Mouse (Mus musculus) gastrocnemius, postnatal 36 days (tissue): ENCODE results near the gene Mospd1. TPM values are rescaled to one million over a fixed set of nuclear protein-coding genes. Genes with fewer than 3 reads are reported as not detected.
A peak's percentile ranks its signal among the peaks of the same experiment; 100 is the strongest.

Experiments
- DNase-seq, 2 experiments: peaks; one replicate each; pipeline ENCODE4 v3.0.0; 2022
- intact Hi-C: fragments of 180-260 bp; cut with DNase I; formaldehyde crosslinking; loops from one replicate; pipeline ENCODE4 v1.15.1; 2025
- long read RNA-seq, 2 experiments: library from polyadenylated mRNA; stranded (forward); transcript quantifications; one replicate each; pipeline ENCODE4 v2.0.0; 2021
- total RNA-seq, 2 experiments: library from RNA; stranded (reverse); gene quantifications; 2 replicates each; pipeline ENCODE4 v1.2.3; 2021

The Mospd1 gene
- total RNA-seq = 10 to 100 TPM; 57.8 to 61.0 TPM
- long read RNA-seq, experiment 1, transcript Mospd1-202 (6 exons, 1,773 nt) = major isoform, 57 of 76 reads
- long read RNA-seq, experiment 1, partial matches to known transcripts = 7 of 76 reads
- long read RNA-seq, experiment 1, other reads (novel, unspliced or antisense) = 9 of 76 reads
- long read RNA-seq, experiment 2, transcript Mospd1-202 (6 exons, 1,773 nt) = major isoform, 99 of 122 reads
- long read RNA-seq, experiment 2, partial matches to known transcripts = 2 of 122 reads
- long read RNA-seq, experiment 2, other reads (novel, unspliced or antisense) = 19 of 122 reads

DNA sequence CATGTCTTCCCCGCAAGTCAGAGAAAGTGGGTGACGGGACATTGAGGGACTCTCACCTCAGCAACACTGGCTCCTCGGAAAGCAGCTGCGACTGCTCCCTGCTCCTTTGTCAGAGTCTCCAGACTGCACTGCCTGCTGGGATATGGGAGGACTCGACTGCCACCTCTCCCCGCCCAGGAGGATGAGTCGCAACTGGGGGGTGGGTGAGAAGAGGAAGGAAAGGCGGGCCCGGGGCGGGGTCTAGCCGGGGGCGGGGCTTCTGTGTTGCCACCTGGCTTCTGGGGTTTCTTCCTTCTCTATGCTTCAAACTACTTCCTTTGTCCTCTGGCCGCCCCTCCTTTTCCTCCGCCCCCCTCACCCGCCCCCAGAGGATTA lies at the start of gene Mospd1:
Mospd1 (minus strand) TSS at position 137 of the 375 bp plus-strand sequence.
- intact Hi-C loops = no loop called here

DNA sequence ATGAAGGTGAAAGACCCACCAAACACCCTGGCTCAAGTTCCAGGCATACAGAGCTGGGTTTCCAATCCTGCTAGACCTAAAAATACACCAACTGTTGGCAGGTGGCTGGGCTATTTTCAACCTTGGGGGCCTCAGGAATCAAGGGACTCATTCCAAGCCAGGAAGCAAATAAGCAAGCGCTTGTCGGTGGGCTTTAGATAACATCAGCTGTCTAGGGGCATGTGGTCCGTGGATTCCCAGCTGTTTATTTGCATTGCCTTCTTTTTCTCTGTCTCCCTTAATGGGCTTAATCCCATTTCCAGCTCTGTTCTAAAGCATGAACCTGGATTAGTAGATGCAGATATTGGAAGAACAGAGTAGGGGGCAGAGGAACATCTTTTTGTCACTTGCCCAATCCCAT lies 16.1 kb upstream of the Mospd1 start:
- intact Hi-C loops = no loop called here
- DNase-seq = no peak

More for the DNA sequence above, at the start of gene Mospd1:
- DNase-seq = peak; percentile 72 to 86

DNA sequence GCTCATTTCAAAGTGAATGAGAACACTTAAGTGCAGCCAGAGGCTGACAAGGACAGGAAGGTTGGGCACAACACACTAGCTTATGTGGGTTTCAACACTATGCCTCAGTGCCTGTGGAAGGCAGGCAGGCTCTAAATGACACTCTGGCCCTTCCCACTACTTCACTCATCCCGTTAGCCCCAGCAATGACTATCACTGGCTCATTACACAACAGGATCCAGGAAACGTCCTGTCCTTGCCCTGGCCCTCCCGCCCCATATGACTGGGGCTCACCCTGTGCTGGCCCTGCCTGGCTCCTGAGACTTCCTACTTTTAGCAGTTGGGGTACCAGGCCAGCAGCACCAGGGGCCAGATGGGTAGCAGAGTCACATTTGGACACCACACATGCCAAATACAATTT lies 12.8 kb upstream of the Mospd1 start:
- peak; percentile 6 to 12 for DNase-seq
- intact Hi-C loops = no loop called here

DNA sequence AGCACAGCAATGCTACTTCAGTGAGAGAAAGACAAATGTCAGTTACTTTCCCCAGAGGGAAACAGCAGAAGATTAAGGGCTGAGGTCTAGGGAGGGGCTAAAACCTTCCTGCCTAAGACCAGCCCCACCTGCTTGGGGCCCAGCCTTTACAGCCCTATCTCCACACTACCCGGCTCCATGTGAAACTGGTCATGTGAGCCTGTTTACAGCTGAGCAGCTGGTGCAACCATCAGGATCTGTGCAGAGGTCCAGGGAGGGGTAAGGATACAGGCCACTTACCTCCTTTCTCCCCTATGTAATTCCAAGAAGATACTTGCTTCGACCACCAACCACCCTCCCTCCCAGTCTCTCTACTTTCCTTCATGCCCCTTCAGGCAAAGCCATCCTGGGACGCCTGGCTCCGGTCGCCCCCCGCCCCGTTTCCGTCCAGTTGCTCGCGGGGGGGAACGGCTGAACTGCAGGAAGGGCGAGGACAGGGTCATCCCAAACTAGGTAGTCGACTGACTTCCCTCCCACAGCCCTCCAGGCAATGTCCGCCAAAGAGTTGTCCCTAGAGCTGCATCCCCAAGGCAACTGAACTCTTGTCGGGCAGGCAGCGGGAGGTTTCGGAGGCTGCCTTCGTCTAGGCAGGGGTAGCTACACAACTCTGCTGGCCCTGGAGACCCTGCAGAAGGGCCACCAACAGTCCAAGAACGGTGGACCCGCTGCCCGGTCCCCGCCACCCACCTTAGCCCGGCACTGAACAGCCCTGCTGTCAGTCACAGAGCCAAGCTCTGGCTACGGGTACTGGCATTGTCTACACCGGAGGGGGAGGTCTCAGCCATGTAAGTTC lies 552 bp downstream of the Mospd1 start:
- intact Hi-C loops = no loop called here

DNA sequence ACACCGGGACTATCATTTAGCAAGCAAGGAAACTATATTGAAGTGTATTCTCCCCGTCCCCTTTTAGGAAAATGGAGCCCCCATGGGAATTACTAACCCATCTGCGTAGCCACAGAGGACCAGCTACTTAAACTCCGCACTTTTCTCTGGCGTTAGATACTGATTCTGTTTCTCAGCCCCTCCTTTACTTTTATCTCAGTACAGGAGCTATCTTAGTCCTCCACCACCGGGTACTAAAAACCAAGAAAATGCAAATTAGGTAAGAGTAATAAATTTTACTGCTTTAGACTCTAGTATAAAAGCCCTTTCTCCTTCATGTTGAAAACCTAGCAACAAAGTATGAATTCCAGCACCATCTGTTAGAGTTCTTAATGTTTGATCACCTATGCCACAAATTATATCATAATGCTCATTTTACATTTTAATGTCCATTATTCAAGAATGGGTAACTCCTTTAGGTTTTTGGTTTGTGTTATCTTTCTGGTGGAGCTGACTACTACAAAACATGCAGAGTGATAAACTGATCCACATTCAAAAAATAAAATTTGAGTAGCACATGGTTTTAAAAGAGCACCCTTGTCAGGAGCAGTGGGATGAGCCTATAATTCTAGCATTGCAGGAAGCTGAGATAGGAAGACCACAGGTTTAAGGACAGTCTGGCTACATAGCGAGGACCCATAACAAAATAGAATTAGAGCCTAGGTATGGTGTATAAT lies 5.5 kb downstream of the Mospd1 start:
- intact Hi-C loops = no loop called here
- DNase-seq = no peak

More for the DNA sequence above, 552 bp downstream of the Mospd1 start:
- DNase-seq = peak in 1 of 2 experiments; percentile 14

DNA sequence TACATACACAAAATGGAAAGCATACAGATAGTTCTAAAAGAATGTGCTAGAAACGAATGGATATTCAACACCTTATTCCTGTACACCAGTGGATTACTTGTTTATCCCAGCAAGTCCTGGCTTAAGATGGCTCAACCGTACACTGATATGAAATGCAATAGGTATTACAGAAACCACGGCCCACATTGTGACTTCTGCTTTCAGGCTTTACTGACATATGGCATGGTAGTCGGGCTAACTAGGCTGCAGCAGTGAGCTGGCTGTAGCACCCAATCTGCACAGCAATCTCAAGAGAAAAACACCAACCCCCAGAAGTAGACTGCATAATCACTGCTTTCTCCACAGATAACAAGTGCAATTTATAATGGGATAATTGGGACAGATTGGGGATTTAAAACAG lies 21.9 kb downstream of the Mospd1 start:
- DNase-seq = no peak
- intact Hi-C loops = loop anchor here (10.0 kb wide), 1 partner anchor 84 kb away; the partner anchor contains the start of gene Fam122b

DNA sequence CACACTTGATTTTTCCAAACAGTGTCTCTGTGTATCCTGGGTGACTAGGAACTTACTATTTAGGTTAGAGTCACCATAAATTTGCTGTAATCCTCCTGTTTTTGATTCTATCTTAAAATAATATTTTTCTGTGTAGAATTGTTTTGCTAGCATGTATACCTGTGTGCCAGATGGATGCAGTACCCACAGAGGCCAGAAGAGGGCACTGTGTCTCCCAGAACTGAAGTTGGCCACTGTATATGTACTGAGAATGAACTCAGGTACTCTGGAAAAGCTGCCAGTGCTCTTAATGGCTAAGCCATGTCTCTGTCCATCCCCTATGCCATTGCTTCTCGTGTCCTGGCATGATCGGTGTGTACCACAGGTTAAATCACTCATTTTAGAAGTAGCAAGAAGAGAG lies 28.8 kb downstream of the Mospd1 start:
- DNase-seq = peak; percentile 15 to 50
- intact Hi-C loops = loop anchor here (10.0 kb wide), 1 partner anchor 77 kb away; the partner anchor contains the start of gene Fam122b

DNA sequence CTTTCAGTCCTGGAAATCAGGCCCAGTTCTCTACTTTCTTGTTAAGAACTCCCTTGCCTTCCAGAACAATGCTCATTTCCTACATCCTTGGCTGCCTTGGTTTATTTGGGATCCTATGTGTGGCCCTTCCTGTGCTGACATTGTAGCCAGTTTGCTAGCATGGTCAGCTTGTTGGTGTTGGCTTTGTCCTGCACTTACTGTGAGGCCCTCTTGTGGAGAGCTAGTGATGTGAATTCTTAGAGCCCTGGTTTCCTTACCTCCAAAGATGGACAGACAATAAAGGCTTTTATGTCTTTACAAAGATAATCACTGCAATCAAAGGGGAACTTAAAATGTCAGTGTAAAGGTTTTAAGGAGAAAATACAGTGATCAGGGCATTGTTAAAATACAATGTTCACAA lies 32.9 kb downstream of the Mospd1 start:
- no peak for DNase-seq
- intact Hi-C loops = no loop called here

DNA sequence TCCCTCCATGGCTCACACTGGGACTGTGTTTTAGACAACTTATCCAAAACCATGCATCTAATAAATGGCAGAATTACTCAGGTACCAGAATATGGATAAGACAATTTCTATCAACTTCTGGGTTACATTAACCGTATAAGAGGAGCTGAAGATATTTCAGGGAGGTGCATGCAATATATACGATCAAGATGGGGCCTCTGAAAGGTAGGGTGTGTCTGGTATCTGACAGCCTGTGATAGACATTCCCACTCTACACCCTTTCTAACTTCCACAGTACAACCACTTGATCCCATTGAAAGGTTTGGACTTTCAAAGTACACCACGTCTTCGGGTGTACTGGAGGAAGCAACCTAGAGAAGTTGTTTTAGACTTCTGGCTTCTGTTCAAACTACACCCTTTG lies 39.9 kb downstream of the Mospd1 start:
- intact Hi-C loops = no loop called here
- no peak for DNase-seq

DNA sequence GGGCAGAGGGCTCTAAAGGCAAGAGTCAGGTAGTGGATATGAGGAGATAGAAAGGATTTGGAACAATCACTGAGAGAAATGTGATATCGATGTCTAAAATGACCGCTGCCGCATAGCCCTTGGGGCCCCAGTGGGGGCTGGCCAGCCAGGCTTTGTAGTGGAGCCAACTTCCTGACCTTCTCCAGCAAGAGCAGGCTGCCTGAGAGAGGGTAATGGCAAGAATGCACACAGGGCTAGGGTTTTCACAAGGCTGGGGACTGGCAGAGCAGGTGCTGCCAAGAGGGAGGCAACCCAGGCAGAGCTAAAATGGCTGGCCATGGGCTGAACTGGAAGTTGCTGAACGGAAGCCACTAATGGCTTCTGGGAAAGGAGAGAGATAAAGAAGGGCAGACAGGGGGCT lies 49.2 kb downstream of the Mospd1 start:
- no peak for DNase-seq
- intact Hi-C loops = loop anchor here (10.0 kb wide), 1 partner anchor 46 kb away; the partner anchor contains the start of gene Fam122c

DNA sequence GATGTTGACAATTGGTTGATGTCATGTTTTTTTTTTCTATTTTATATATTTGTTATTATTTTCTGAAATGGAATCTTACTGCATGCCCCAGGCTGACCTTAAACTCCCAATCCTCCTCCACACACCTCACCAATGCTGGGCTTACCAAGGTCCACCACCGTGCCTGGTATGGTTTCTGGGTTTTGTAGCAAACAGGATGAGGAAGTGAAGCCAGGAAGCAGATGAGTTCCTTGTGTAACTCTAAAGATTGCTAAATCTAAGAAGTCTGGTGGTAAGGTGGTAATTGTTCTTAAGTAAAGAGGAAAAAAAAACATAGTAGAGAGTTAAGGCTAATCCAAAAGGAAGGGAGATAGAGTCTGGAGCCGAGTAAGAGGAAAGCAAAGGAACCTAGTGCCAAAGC lies 49.7 kb downstream of the Mospd1 start:
- DNase-seq = no peak
- intact Hi-C loops = loop anchor here (10.0 kb wide), 1 partner anchor 46 kb away; the partner anchor contains the start of gene Fam122c

Other genes with a start within 250 kb of the Mospd1 start
- gene Plac1, start 130.4 kb downstream of the Mospd1 start, total RNA-seq = not detected
- 1 to 10 TPM; 1.2 to 1.7 TPM for gene Fam122b, start 100.7 kb downstream of the Mospd1 start, total RNA-seq
- gene Fam122c, start 97.1 kb downstream of the Mospd1 start, total RNA-seq = not detected
- gene Etd, start 64.4 kb upstream of the Mospd1 start, total RNA-seq = not detected
- 1 to 10 TPM; 3.1 to 5.0 TPM for gene Rtl8c, start 237.5 kb upstream of the Mospd1 start, total RNA-seq
- not detected for gene Gm14597, start 238.5 kb upstream of the Mospd1 start, total RNA-seq